17 mouse cellular contexts compared by ENCODE assay signal in the genomic region with DNA sequence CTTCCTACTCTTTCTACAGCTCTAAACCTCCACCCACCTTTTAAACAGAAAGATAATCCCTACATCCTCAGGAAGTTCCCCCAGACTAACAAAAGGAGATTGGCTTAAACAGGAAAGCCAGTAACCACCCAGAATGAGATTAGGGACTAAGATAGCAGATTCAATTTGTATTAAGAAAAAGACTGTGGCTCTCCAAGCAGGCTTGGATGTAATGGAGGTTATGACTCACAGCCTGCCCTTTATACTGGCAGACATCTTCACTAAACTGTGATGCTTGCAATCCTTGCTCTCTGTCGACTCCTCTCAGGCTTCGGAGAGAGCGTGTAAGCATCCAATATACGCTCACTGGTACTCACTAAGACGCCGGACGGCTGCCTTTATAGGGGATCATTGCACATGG.
DNase-seq lines count a peak whose midpoint lies in the region; ATAC-seq and TF ChIP-seq lines count a peak whose summit lies in the region.
"Had no signal": no experiment of that assay in that cellular context is flagged by ENCODE, and none has a peak within 500 bp of the region (broad histone marks: within the 10 kb centered on the region; RNA-seq: fewer than 3 reads in every experiment).

No protein-coding gene starts in this region.

- no peak overlapping the region for H3K9ac ChIP-seq in heart, embryonic 12.5 days
- H3K9ac ChIP-seq in lung, postnatal 0 days (replicated peaks; ENCODE audit: low read depth), result no peak overlapping the region
- H3K9ac ChIP-seq: forebrain, embryonic 13.5 days; hindbrain, embryonic 13.5 days; intestine, embryonic 15.5 days; limb, embryonic 13.5 days had no signal

- no peak for TF ChIP-seq POLR2A in lung, adult 2 months (IDR thresholded peaks at IDR 0.05; ENCODE audit: borderline replicate concordance, extremely low read depth, low read depth, low read length)

- no peak overlapping the region for H3K4me3 ChIP-seq in heart, embryonic 12.5 days
- no peak overlapping the region for H3K4me3 ChIP-seq in lung, postnatal 0 days (ENCODE audit: low read depth, low read length)
- H3K4me3 ChIP-seq in lung, adult 2 months (replicated peaks; ENCODE audit: extremely low read depth, low read depth, low read length), result no peak overlapping the region
- H3K4me3 ChIP-seq: forebrain, embryonic 13.5 days; hindbrain, embryonic 13.5 days; intestine, embryonic 15.5 days; limb, embryonic 13.5 days; midbrain, embryonic 10.5 days; myocyte had no signal

- no peaks in the 10 kb centered on the region for H3K9me3 ChIP-seq in heart, embryonic 12.5 days (replicated peaks)
- H3K9me3 ChIP-seq in lung, postnatal 0 days (ENCODE audit: low read length), result no peaks in the 10 kb centered on the region
- H3K9me3 ChIP-seq: forebrain, embryonic 13.5 days; hindbrain, embryonic 13.5 days; intestine, embryonic 15.5 days; limb, embryonic 13.5 days; midbrain, embryonic 10.5 days had no signal

- no peaks in the 10 kb centered on the region for H3K36me3 ChIP-seq in heart, embryonic 12.5 days
- H3K36me3 ChIP-seq in lung, postnatal 0 days (ENCODE audit: insufficient read depth, low read length), result no peaks in the 10 kb centered on the region
- H3K36me3 ChIP-seq: intestine, embryonic 15.5 days; limb, embryonic 13.5 days; midbrain, embryonic 10.5 days had no signal

- peak; percentile 86 for TF ChIP-seq EP300 in lung, postnatal 0 days (IDR thresholded peaks at IDR 0.05)

- peaks cover 10% of the 10 kb centered on the region; the same call in 1 of the 2 replicates for H3K4me1 ChIP-seq in heart, embryonic 12.5 days (replicated peaks)
- no peaks in the 10 kb centered on the region for H3K4me1 ChIP-seq in lung, postnatal 0 days (ENCODE audit: insufficient read depth, low read depth, low read length)
- no peaks in the 10 kb centered on the region; the same call in 1 of the 2 replicates for H3K4me1 ChIP-seq in lung, adult 2 months (ENCODE audit: control insufficient read depth, insufficient read depth, low read length)
- H3K4me1 ChIP-seq: forebrain, embryonic 13.5 days; intestine, embryonic 15.5 days had no signal

- no peak for DNase-seq in heart, postnatal 4 days
- DNase-seq in lung, postnatal 0 days (ENCODE audit: low spot score), result peak; percentile 19
- no peak for DNase-seq in lung, adult 2 months
- DNase-seq in MN1 (ENCODE audit: low spot score), result peak; percentile 57
- no peak for DNase-seq in urinary bladder, adult 2 months (ENCODE audit: low spot score)
- DNase-seq: cerebellum, adult 11 months; cerebellum, postnatal 25 days; gastrocnemius, postnatal 36 days; kidney, postnatal 4 days had no signal

- TF ChIP-seq CTCF in lung, postnatal 0 days (IDR thresholded peaks at IDR 0.05), result no peak
- no peak for TF ChIP-seq CTCF in lung, adult 2 months (IDR thresholded peaks at IDR 0.05; ENCODE audit: insufficient read depth, low read length)

- peak; percentile 54; the same call in 1 of the 2 replicates for ATAC-seq in heart, embryonic 12.5 days (ENCODE audit: insufficient number of reproducible peaks, low FRiP score)
- peak; percentile 40 for ATAC-seq in lung, postnatal 0 days
- ATAC-seq in megakaryocyte progenitor cell, adult 5-6 weeks (replicated peaks; ENCODE audit: poor library complexity), result peak; percentile 20; the same call in 1 of the 2 replicates
- ATAC-seq: forebrain, embryonic 13.5 days; intestine, embryonic 15.5 days had no signal

- 84% methylated on average over 7 of the region's 7 CpGs for WGBS in heart, embryonic 12.5 days
- 89% methylated on average over 7 of the region's 7 CpGs for WGBS in lung, postnatal 0 days
- 78% methylated on average over 7 of the region's 7 CpGs for WGBS in lung, adult 2 months

- no peaks in the 10 kb centered on the region for H3K27me3 ChIP-seq in heart, embryonic 12.5 days (replicated peaks)
- H3K27me3 ChIP-seq in lung, postnatal 0 days (replicated peaks; ENCODE audit: insufficient read depth, low read length), result no peaks in the 10 kb centered on the region
- H3K27me3 ChIP-seq: forebrain, embryonic 13.5 days; hindbrain, embryonic 13.5 days; intestine, embryonic 15.5 days; limb, embryonic 13.5 days had no signal

- peak overlapping the region; percentile 70 for H3K27ac ChIP-seq in heart, embryonic 12.5 days (ENCODE audit: poor library complexity, severe bottlenecking)
- H3K27ac ChIP-seq in lung, postnatal 0 days (ENCODE audit: low read length), result no peak overlapping the region
- H3K27ac ChIP-seq: forebrain, embryonic 13.5 days; hindbrain, embryonic 13.5 days; intestine, embryonic 15.5 days; limb, embryonic 13.5 days; midbrain, embryonic 10.5 days had no signal

- H3K4me2 ChIP-seq in heart, embryonic 12.5 days, result no peak overlapping the region
- H3K4me2 ChIP-seq in lung, postnatal 0 days (replicated peaks; ENCODE audit: low read depth, low read length), result no peak overlapping the region
- H3K4me2 ChIP-seq: forebrain, embryonic 13.5 days; hindbrain, embryonic 13.5 days; intestine, embryonic 15.5 days; limb, embryonic 13.5 days had no signal

Comparison
In these comparisons a context has a peak if more than half of its experiments do, and no peak if none do; other contexts are left out.
1. DNase-seq: peak in lung, postnatal 0 days (single experiment) and MN1 (single experiment); none in heart, postnatal 4 days (single experiment), lung, adult 2 months (single experiment) and urinary bladder, adult 2 months (single experiment).
2. Peak in every context shown above with its lines, with median percentiles within 50 percentile points of each other: ATAC-seq.